Mouse (Mus musculus) kidney, adult 18-20 months (tissue): Measurements from ENCODE around the gene Yars2.
A peak's percentile ranks its signal among the peaks of the same experiment; 100 is the strongest.
"Not testable (repeated sequence)": the region's sequence is repeated elsewhere in the genome, so short reads cannot be mapped to it uniquely, and the experiment has no call there.

ENCODE experiments used
- DNase-seq: peaks from one replicate; pipeline ENCODE4 v3.0.0; 2021

Yars2 gene

DNA sequence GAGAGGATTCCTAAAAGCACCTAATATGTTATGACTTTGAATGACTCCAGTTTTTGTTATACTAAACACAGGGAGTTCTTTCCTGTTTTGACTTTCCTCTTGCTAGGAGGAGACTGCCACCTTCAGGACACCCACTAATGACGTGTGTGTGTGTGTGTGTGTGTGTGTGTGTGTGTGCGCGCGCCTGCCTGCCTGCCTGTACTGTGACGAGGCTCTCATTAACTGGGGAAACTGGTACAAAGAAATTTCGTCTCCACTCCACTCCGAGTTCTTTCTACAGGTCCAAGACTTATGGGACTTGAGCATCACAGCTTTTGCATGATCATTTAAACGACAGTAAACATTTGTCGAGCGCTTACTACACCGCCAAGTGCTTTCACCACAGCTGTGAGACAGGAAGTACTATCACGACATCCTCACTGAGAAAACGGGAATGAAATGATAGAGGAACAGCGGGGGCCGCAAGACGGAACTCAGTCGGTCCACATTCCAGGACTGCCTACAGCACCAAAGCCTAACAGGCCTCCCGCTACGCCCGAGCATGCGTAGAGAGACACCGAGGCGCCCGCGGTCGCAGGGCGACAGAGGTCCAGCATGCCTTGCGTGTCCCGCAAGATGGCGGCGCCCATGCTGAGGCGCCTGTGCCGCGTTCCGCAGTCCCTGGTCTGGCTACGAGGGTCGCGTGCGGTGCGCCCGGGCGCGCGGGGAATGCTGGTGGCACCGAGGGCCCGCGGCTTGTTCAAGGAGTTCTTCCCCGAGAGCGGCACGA lies at the start of gene Yars2:
Gene Yars2 (plus strand): TSS at position 597 of the 769 bp plus-strand sequence.
- DNase-seq = peak; percentile 93

DNA sequence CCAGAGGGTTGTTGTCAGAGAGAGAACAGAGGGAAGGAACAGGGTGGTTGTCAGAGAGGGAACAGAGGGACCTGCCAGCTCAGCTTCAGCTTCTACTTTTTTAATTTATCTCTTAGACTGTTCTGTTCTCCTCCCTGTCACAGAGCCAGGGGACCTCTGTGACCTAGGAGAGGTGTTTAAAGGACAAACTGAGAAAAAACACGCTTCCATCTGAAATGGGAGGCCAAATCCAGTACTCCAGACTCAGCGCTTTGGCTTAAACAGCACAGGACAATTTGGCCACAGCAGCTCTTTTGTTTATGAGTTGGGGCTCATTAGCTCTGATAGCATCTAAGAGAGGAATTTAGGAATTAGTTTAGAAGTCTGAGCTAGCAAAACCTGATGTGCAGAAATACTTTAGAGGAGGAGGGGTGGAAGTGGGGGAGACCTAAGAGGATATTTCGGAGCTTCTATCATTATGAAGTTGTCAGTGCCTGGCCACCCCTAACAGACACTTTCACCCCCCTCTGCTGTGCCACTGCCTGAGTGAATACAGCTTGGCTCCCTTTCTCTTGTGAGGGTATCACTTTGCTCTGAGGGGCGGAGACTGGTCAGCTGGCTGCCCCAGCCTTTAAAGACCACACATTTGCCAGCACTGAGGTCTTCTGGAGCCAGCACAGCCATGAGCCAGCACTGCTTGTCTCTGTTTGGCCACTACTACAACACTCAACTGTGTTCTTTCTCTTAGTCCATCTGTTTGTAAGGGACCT lies 49.3 kb upstream of the Yars2 start:
- DNase-seq = no peak

DNA sequence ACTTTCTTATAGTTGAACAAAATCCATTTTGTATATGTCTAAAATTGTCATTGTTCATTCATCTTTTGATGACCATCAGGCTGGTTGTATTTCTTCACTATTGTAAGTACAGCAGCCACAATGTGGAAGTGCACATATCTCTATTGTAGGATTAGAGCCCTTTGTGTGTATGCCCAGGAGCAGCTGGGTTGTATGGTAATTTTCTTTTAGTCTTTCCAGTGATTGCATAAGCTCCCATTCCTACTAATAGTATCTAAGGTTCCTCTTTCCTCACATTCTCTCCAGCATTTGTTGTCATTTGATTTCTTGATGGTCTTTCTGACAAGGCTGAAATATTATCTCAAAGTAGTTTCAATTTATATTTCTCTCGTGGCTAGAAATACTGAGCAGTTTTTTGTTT lies 47.5 kb upstream of the Yars2 start:
- no peak for DNase-seq

DNA sequence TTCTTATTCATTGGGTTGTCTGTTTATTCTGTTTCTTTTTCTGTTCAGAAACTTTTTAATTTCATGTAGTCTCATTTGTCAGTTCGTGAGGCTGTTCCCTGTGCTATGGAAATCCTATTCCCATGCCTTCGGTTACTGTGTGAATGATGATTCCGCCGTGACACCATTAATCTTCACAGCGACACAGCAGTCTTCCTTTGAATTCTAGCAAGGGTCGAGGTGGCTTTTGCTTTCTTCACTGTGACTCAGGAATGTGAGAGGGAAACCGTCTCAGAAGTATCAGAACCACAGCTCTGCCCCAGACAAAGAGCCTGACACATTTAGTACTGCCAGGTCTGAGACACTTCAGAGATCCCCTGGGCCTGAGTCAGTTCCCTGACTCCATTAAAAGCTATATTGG lies 46.9 kb upstream of the Yars2 start:
- no peak for DNase-seq

DNA sequence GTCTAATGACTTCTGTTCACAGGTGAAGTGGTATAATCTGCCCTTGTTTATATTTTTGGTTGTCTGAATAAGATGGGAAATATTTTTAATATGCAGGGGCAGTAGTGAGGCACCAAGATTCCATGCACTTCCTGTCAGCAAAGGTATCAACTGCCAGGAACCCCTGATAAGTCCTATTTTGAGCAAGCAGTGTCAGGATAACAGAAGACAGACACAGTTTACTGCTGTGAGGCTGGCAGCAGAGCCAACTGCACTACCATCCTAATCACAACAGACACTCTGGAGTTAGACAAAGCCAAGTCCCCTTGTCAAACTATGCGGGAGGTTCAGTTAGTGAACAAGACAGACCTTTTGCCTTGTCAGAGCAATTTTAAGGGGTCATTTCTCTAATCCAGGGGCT lies 46.1 kb upstream of the Yars2 start:
- DNase-seq = no peak

DNA sequence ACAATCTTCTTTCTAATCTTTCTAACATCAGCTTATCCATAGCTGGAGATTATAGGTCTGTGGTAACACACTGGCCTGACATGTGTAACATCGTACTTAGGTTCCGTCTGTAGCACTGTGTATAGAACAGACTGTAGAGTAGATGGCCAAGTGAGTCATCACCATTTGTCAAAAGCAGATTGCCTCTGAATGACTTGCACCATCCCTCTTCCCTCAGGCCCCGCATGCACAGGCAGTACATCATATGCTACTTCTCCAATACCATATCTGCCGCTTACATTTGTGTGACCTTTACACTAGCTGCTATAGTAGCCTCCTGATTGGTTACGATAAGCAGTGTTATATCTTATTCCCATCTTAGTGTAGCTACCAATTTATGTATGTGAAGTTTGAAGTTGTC lies 41.9 kb upstream of the Yars2 start:
- DNase-seq = no peak

DNA sequence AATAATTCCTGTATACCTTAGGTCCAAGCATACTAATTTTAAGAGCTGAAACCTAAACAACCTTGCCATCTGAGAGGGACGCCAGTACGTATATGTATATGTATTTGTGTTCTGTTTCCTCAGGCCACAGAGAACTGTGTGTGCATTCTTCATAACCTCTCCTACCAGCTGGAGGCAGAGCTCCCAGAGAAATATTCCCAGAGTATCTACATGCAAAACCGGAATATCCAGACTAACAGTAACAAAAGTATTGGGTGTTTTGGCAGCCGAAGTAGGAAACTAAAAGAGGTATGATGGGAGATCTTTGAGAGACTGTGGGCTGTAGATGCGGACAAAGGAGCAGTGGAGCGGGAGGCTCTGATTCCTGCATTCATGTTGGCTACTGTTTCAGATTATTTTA lies 41.3 kb upstream of the Yars2 start:
- no peak for DNase-seq

DNA sequence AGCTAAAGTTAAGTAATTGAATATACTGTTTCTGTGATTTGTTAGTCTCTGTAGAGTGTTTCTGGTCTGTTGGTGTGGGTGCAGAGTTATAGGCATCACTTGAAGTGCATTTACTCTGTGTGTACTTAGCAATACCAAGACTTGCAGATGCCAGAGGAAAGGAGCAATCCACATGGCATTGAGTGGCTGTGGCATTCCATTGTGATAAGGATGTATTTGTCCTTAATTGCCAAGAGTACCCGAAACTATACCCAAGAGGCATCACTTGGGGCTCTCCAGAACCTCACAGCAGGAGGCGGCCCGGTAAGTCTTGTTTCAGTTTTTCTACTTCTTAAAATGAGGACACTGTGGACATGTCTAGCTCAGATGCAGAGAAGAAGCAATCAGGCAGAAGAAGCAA lies 40.3 kb upstream of the Yars2 start:
- no peak for DNase-seq

DNA sequence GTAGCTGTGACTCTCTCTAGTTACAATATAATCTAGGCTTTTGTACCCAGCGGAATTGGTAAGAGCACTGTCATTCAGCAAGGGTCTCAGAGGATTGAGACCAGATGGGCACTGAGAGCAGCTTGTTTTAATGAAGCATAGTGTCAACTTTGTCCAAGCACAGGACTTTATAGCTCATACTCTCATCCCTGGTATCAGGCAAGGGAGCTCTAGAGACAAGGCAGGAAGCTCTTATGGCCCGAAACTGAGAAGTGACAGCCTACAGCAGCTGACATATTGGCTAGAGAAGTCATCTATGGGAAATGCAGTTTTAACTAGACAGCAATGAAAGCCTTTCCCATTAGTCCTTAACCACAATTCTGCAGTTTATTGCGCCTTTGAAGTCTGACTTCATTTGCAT lies 29.8 kb upstream of the Yars2 start:
- DNase-seq = no peak

DNA sequence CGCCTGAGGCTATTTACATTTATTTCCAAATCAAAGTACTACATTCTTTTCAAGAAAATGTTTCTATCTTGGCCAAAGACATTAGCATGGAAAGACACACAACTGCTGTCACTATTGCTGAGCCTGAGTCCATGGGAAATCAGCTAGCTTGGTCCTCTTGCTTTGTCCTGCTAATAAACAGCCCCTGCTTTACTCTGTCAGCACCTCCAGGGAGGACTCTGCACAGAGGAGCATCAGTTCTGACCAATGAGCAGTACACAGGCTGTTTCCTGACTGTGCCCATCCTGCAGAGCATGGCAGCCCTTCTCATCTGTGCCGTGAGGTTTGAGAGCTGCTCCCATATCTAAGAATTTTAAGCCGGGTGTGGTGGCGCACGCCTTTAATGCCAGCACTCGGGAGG lies 29.0 kb upstream of the Yars2 start:
- DNase-seq = no peak

DNA sequence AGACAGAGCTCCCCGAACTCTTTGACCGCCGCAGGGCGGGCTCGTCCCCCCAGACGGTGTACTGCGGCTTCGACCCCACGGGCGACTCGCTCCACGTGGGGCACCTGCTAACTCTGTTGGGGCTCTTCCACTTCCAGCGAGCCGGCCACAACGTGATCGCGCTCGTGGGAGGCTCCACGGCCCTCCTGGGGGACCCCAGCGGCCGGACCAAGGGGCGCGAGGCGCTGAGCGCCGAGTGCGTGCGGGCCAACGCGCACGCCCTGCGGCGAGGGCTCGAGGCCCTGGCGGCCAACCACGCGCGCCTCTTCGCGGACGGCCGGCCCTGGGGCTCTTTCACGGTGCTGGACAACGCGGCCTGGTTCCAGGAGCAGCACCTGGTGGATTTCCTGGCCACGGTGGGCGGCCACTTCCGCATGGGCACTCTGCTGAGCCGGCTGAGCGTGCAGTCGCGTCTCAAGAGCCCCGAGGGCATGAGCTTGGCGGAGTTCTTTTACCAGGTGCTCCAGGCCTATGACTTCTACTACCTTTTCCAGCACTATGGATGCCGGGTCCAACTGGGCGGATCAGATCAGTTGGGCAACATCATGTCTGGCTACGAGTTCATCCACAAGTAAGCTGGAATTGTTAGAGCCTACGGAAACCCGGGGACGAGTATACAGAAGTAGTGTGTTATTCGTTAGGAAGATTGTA lies 518 bp downstream of the Yars2 start:
- peak; percentile 64 for DNase-seq

DNA sequence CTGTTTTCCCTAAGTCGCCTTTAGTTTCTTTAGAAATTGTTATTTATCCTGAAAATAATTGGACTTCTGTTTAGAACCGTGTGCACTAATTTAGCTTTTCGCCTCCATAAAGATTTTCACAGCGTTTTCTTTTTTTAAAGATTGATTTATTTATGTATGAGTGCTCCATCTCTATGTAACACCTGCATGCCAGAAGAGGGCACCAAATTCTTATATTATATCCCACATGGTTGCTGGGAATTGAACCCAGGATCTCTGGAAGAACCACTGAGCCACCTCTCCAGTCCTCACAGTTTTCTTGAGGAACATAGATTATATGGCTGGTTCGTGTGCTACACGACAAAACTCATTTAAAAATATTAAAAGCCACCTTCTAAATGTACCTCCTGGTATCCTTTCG lies 1.1 kb downstream of the Yars2 start:
- DNase-seq = no peak

DNA sequence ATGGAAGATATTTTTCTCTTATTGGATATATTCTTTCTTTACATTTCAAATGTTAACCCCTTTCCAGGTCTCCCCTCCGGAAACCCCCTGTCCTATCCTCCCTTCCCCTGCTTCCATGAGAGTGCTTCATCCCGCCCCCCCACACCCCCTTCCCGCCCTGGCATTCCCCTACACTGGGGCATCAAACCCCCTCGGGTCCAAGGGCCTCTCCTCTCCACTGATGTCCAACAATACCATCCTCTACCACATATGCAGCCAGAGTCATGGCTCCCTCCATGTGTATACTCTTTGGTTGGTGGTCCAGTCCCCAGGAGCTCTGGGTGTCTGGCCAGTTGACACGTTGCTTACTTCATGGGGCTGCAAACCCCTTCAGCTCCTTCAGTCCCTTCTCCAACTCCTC lies 8.6 kb downstream of the Yars2 start:
- no peak for DNase-seq

DNA sequence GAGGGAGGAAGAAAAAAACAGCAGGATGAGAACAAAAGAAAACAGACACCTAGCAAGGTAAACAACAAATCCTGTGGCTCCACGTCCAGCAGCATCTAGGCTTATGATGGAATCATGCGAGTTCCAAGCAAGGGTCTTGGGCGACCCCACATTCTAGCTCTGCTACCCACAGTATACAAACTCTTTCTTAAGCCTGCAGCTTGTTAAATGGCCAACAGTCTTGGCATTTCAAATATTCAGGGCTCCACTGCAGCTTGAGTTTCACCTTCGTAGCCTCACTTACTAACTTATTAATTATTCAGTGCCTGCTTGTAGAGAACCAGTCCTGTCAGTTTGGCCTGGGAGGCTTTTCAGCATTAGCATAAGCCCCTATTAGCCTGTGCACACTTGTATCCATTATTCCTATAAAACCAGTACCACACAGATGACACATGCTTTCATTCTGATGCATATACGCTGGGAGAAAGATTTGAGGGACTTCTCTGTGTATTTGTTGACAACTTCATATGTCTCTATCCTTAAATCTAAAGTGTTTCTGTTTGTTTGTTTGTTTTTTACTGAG lies 23.1 kb downstream of the Yars2 start:
- DNase-seq = no peak

DNA sequence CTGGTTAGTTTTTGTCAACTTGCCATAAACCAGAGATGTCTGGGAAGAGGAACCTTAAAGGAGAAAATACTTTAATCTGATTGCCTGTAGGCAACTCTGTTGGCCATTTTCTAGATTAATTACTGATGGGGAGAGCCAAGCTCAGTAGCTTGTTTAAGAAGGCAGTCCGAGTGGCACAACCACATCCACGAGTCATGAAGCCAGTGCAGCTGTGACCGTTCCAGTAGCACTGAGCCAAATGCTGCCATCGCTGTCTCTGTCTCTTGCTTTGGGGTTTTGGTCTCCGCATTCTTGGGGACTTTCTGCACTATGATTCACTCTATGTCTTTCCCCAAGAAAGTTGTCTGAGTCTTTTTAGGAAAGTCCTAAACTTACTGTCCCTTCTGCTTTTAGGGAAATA lies 43.7 kb downstream of the Yars2 start:
- DNase-seq = no peak

DNA sequence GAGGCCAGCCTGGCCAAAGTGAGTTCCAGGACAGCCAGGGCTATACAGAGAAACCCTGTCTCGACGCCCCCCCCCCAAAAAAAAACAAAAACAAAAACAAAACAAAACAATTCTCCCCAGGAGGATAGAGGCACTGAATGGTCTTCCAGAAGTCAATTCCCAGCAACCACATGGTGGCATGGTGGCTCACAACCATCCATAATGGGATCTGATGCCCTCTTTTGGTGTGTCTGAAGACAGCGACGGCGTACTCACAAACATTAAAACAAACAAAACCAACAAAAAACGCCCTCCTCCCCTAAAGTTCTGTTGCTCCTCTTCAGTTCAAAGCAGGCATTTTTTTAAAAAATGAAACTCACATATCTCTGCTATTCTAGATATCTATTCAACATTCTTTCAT lies 55.1 kb downstream of the Yars2 start:
- no peak for DNase-seq

DNA sequence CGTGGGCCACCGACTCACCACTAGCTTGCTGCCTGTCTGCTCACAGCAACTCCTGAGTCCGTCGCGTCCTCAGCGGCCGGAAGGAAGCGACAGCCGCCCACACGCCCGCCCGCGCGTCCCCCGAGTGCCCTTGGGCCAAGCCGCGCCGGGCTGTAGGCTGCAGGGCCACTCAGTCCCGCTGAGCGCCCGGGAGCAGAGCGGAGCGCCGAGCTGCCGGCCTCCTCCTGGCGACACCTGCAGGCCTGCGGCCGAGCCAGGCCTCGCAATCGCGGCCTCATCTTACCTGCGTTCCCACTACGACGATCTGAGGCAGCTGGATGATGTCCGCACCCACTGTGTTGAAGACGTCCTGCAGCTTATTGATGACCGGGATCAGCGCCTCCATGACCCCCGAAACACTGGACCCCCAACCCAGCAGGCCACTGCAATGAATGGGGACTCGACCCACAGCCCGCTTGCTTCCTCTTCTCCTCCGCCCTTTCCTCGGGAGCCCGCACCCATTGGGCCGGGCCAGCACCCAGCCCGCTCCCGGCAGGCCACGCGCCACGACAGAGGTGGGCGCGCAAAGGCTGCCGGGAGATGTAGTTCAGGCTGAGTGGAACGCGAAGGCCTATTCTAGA lies 55.8 kb downstream of the Yars2 start, which contains the start of gene Dnm1l:
Gene Dnm1l (minus strand): TSS at position 479 of the 620 bp plus-strand sequence.
- peak; percentile 94 for DNase-seq

DNA sequence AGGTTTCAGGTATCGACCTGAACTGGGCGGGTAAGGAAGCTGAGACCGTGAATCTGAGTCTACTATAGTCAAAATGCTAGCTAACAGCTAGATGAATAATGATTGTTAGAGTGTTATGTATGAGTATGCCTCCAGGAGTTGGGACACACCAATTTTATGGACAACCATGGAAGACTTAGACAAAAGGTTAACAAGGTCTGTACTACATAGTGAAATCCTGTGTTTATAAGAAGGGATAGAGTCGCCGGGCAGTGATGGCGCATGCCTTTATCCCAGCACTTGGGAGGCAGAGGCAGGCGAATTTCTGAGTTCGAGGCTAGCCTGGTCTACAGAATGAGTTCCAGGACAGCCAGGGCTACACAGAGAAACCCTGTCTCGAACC lies 56.3 kb downstream of the Yars2 start:
- not testable (repeated sequence) for DNase-seq
